Mouse (Mus musculus) erythroid progenitor cell, adult 5-6 weeks (primary cell): Measurements from ENCODE around the gene Etl4. TPM values are rescaled to one million over a fixed set of nuclear protein-coding genes. Genes with fewer than 3 reads are reported as not detected.
"Not testable (repeated sequence)": the region's sequence is repeated elsewhere in the genome, so short reads cannot be mapped to it uniquely, and the experiment has no call there.

Experiments used
- ATAC-seq: replicated peaks from 2 replicates; pipeline ENCODE4 v1.8.0; 2016; ENCODE audit warnings: moderate number of reproducible peaks, mild to moderate bottlenecking, moderate TSS enrichment, inconsistent platforms; ENCODE audit not compliant: poor library complexity, low FRiP score, severe bottlenecking
- total RNA-seq, 2 experiments: library from RNA; stranded (forward) in 1 of 2; stranded (reverse) in 1 of 2; fragments of 150-400 nt in 1 of 2; fragments of 186-747, 209-891 nt in 1 of 2; gene quantifications; 2 replicates each; pipeline versions ENCODE4 v1.2.3 to v1.2.4; 2015 to 2017; ENCODE audit warnings: low replicate concordance in 2 of 2

The Etl4 gene
- total RNA-seq, 2 experiments from 2014 or later, result not detected

GRCm38 (mm10) chr2:20290982-20291740 lies 381.6 kb downstream of the Etl4 start:
- no peak for ATAC-seq

- no peak for ATAC-seq
These were observed 382.1 kb downstream of the Etl4 start for GRCm38 (mm10) chr2:20291741-20292110.

GRCm38 (mm10) chr2:20293336-20293735 lies 383.8 kb downstream of the Etl4 start:
- ATAC-seq, result no peak

GRCm38 (mm10) chr2:20294596-20294995 lies 385.0 kb downstream of the Etl4 start:
- ATAC-seq, result no peak

- no peak for ATAC-seq
These were observed 392.9 kb downstream of the Etl4 start for GRCm38 (mm10) chr2:20302517-20302916.

- no peak for ATAC-seq
These were observed 415.4 kb downstream of the Etl4 start for GRCm38 (mm10) chr2:20324954-20325353.

GRCm38 (mm10) chr2:20336176-20336575 lies 426.6 kb downstream of the Etl4 start:
- ATAC-seq, result no peak

GRCm38 (mm10) chr2:20339016-20339734 lies 429.6 kb downstream of the Etl4 start:
- ATAC-seq, result no peak

GRCm38 (mm10) chr2:20339919-20340318 lies 430.3 kb downstream of the Etl4 start:
- ATAC-seq, result no peak

GRCm38 (mm10) chr2:20346873-20347272 lies 437.3 kb downstream of the Etl4 start:
- no peak for ATAC-seq

- ATAC-seq, result no peak
These were observed 439.7 kb downstream of the Etl4 start for GRCm38 (mm10) chr2:20349268-20349667.

- ATAC-seq, result no peak
These were observed 443.2 kb downstream of the Etl4 start for GRCm38 (mm10) chr2:20352796-20353195.

GRCm38 (mm10) chr2:20377026-20377425 lies 467.4 kb downstream of the Etl4 start:
- no peak for ATAC-seq

- ATAC-seq, result not testable (repeated sequence)
These were observed 471.3 kb downstream of the Etl4 start for GRCm38 (mm10) chr2:20380874-20381273.

GRCm38 (mm10) chr2:20394083-20394482 lies 484.5 kb downstream of the Etl4 start:
- no peak for ATAC-seq

GRCm38 (mm10) chr2:20396978-20397377 lies 487.4 kb downstream of the Etl4 start:
- no peak for ATAC-seq

- no peak for ATAC-seq
These were observed 491.0 kb downstream of the Etl4 start for GRCm38 (mm10) chr2:20400556-20400955.

- no peak for ATAC-seq
These were observed 494.8 kb downstream of the Etl4 start for GRCm38 (mm10) chr2:20404395-20404794.

- no peak for ATAC-seq
These were observed 497.5 kb downstream of the Etl4 start for GRCm38 (mm10) chr2:20407101-20407500.

- ATAC-seq, result no peak
These were observed 505.3 kb downstream of the Etl4 start for GRCm38 (mm10) chr2:20414856-20415255.

- no peak for ATAC-seq
These were observed 507.5 kb downstream of the Etl4 start for GRCm38 (mm10) chr2:20416934-20417614.
